Mouse (Mus musculus): ENCODE data around the gene 4930442H23Rik.

DNA sequence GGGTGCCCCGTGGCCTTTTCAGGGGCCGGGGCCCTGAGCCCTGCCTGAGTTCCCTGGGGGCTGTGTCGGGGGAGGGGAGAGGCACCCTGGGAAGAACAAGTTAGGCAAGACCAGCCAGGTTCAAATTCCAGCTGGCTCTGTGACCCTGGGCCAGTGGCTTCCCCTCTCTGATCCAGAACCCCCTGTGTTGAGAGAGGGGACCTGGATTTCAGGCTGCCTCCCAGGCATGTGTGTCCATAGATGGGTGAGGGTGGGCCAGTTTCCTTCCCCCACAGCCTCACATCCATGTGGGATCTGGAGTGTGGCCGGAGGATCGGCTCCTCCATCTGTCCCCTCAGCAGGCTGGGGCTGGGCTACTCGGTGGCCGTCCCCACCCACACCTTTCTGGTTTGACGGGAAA is 43.6 kb downstream of the 4930442H23Rik start:
- no peak for TF ChIP-seq EP300 (IDR thresholded peaks at IDR 0.05)
- no peak for TF ChIP-seq CTCF (IDR thresholded peaks at IDR 0.05)

All from lung, postnatal 0 days (tissue).